Mouse (Mus musculus) bone marrow, adult 2 months (tissue): ENCODE results near the gene Ypel1.

ENCODE experiments used
- CTCF ChIP-seq: fragments of 200-500 bp; IDR thresholded peaks from 2 replicates; pipeline ENCODE4 v1.5.1; 2011; ENCODE audit warnings: low read length, control low read depth; ENCODE audit not compliant: control insufficient read depth, insufficient read depth
- POLR2A ChIP-seq: fragments of 200-500 bp; IDR thresholded peaks from 2 replicates; pipeline ENCODE4 v1.6.1; 2011; ENCODE audit warnings: low read depth, mild to moderate bottlenecking, control low read depth, low read length, borderline replicate concordance; ENCODE audit not compliant: control insufficient read depth

DNA sequence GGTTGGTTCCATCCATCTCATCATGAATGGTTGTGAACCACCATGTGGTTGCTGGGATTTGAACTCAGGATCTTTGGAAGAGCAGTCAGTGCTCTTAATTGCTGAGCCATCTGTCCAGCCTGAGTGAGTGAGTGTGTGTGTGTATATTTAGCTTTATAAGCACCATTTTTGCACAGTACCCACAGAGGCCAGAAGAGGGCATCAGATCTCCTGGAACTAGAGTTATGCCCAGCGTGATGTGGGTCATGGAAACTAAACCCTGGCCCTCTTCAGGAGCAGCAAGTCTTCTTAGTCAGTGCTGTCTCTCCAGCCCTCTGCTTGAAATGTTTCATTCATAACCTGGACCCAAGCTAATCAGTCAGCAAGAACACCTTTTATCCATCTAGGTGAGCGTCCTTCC, 6.8 kb downstream of the Ypel1 start:
- TF ChIP-seq CTCF (no peak), POLR2A (no peak)
